Mouse (Mus musculus): ENCODE results near the gene Gm28710.
A peak's percentile ranks its signal among the peaks of the same experiment; 100 is the strongest.

Gm28710 gene

DNA sequence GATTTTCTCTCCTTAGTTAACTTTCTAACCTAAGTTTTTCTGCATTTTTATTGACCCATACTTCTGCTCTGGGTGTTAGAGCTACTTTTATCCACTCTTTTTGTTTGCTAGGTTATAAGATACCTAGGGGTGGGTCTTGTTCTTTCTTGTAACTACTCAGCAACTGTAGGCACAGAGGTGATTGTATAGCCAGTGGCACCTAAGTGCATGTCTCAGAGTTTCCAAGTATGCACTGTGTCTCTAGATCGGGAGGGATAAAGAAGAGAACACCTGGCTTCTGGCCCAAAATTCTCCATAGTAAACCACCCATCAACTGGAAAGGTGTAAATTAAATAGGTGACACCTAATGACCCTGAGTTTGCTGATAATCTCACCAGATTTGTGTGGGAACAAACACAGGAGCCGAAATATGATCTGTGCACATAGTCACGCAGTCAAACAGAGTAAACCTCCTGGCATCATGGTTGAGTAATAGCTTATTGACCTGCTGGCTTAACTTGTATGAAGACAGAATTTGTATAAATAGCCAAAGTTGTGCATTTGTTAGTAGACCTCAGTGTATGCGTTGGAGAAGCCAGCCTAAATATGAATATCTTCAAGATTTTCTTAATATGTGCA is at the start of gene Gm28710:
Gm28710 (plus strand) TSS at position 568 of the 618 bp plus-strand sequence.
- DNase-seq: no peak

DNA sequence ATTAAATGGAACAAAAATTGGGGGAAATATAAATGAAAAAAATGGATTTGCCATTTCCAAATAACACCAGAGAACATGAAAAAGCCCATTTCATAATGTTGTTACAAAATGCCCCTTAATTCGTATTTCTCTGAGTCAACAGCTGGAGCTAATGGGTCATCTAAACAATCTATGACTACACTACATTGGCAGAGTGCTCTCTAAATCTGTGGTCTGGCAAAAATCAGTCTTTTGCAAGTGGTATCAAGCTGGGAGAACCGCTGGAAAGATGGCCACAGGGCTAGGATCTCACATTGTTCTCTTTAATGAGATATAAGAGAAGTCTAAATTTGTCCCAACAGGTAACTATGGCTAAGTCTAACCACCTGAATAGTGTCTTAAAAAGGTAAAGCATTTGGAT is 14.4 kb upstream of the Gm28710 start:
- DNase-seq: no peak

- DNase-seq: no peak
Measured at GRCm38 (mm10) chr5:16778610-16779172, 12.9 kb upstream of the Gm28710 start.

- DNase-seq: no peak
Measured at GRCm38 (mm10) chr5:16785627-16786026, 6.0 kb upstream of the Gm28710 start.

DNA sequence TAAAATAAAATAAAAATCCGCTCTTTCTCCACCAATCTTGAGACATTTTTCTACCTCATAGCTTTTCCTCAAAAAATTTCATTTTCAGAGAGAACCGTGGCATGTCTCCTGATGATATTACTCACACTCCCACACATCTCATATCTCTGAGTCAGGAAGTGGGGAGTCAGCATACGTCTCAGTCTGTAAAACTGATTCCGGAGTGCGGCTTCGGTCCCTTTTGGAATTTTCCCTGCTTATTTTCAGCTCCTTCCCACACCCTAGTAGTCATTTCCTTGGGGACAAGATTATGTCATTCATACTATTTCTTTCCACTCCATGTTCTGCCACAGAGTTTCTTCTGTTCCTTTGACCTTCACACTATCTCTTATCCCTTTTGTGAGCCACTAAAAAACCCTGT is 3.4 kb downstream of the Gm28710 start:
- no peak for DNase-seq

DNA sequence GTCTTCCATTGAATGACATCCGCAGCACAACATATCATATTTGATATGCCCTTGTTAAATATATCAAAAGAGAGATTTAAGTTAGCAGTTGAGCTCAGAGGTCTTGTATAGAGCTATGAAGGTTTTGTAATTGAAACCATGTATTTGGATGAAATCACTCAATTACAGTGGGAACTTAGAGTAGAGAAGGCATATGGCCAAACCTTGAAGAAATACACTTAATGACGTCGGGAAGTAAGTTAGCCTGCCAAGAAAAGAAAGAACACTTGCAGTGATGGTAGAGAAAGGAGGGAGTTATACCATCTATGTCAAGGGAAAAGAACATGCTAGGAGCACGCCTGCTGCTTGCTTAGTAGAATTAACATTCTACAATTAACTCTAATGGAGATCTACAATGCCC is 11.1 kb downstream of the Gm28710 start:
- no peak for DNase-seq

- no peak for DNase-seq
Measured at GRCm38 (mm10) chr5:16838991-16839390, 47.4 kb downstream of the Gm28710 start.

- DNase-seq: peak; percentile 1
Measured at GRCm38 (mm10) chr5:16869309-16869915, 77.8 kb downstream of the Gm28710 start.

DNA sequence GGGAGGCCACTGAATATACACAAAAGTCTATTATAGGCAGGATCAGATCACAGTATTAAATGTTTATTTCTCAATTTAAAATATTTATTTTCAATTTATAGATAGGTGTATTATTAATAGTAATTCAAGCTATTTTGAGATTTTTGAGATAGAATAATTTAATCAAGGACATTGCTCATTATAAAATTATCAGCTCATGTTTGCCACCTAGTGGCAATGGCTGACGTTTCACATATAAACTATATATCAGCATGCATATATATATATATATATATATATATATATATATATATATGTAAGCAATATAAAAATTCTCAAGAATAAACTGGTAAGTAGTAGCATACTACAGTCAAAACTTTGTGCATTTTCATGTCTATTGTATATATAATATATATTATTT is 102.6 kb downstream of the Gm28710 start:
- no peak for DNase-seq

- no peak for DNase-seq
Measured at GRCm38 (mm10) chr5:16919791-16920190, 128.2 kb downstream of the Gm28710 start.

- DNase-seq: no peak
Measured at GRCm38 (mm10) chr5:16922473-16922872, 130.9 kb downstream of the Gm28710 start.

Data from cerebellum, adult 8-10 months (tissue).